Mouse (Mus musculus): ENCODE measurements around the gene Etv1.
"Not testable (repeated sequence)": the region's sequence is repeated elsewhere in the genome, so short reads cannot be mapped to it uniquely, and the experiment has no call there.

Gene Etv1

DNA sequence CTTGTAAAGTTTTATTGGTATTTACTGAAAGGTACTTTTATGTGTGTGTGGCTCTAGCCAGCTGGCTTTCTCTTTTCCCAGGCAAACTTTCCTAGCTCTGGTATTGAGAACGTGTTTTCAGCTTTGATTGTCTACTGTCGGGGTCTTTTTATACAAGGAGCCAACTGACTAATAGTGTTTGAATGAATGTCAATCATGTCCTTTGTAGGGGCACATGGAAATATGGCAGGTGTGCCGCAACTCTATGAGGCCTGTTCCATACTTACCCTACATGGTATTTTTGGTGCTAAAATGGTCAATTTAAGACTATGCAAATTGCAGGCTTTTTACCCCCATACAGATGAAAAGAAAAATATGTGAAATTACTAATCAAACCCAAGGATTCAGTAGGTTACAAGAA is 37.1 kb downstream of the Etv1 start:
- no peak for DNase-seq (ENCODE audit: low read depth, low spot score)

DNA sequence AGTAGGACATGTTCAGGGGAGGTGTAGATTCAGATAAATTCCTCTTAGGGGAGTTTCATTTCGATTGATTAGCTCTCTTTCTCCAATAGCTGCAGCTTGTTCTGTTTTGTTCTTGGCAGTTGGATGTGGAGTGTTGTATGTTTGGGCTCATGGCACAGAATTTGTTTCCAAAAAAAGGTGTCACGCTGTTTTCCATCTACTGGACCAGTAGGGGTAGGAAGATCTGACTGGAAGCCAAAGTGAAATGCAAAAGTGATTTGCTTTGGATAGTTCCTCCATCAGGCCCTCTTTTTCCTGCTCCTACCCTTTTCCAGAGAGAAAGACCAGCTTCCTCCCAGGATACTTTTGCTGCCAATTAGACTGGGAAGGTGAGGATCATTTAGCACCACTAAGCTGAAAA is 39.1 kb downstream of the Etv1 start:
- no peak for DNase-seq (ENCODE audit: low read depth, low spot score)

DNA sequence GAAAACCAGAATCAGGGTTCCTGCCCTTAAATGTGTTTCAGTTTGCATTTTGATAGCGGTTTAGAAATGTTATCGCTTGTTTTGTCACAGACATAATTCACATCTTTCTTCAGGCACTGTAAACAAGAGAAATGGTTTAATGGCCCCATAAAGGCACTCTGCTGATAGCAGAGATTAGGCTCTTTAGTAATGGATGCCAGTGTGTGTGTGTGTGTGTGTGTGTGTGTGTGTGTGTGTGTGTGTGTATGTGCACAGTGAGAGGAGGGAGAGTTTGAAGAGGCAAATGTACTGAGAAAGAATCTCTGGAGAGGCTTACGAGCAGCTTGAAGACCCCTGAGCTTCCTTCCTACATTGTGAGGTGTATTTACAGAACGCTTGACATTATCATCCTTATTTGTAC is 41.5 kb downstream of the Etv1 start:
- no peak for DNase-seq (ENCODE audit: low read depth, low spot score)

DNA sequence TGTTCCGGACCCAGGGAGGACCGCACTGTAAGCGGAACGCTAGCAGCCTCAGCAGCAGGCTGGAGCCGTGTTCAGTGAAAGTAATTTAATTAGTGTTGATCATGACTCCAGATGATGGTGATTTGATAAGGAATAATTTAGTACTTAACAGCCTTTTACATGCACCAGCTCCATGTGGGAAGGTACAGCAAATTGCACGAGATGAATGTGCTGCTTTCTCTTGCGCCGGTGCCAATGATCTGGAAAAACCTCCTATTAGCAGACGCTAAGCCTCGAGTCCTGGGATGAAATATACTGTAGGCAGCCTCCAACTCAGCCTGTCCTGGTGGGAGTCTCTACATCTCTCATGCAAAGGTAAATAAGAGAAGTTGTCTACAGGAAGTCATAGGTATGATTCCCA is 45.2 kb downstream of the Etv1 start:
- DNase-seq (ENCODE audit: low read depth, low spot score): no peak

DNA sequence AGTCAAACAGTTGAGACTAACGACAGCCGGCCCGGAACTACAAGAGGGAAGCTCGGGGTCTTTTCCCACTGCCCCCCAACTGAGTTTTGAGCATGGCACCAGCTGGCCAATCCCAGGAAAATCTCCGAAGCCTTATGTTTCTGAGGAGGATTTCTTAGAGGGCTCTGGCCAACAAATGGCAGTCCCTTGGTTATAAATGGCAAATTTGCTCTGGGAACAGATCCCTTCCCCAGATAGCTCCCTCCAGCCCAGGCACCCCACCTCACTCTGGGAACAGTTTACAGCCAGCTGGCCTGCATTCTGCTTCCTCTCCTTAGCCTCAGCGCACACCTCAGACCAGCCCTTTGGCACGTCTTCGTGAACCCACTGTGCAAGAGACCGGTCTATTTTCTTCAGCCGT is 53.8 kb downstream of the Etv1 start:
- no peak for DNase-seq (ENCODE audit: low read depth, low spot score)

DNA sequence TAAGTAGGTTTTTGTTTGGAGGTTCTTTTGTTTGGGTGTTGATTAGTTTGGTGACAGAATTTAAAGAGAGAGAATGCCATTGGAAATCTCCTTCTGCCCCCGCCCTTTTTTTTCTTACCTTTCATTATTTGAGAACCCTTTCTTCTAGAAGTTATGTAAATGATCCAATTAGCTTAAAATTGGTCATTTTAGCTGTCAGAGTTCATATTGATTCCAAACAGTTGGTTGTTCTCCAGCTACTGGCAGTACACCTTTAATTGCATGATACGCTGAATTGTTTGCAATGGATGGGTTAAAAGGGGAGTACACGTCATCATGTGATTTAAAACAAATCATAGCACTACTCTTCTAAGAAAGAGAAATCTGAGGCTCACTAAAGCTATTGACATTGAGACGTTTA is 55.4 kb downstream of the Etv1 start:
- no peak for DNase-seq (ENCODE audit: low read depth, low spot score)

DNA sequence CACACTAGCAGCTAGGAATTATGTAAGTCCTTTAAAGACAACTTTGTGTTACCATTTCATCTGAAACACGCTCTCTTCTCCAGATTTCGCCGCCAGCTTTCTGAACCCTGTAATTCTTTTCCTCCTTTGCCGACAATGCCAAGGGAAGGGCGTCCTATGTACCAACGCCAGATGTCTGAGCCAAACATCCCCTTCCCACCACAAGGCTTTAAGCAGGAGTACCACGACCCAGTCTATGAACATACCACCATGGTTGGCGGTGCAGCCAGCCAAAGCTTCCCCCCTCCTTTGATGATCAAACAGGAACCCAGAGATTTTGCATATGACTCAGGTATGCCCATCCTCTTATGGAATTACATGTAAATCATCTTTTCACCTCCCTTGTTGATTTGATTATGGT is 55.8 kb downstream of the Etv1 start:
- not testable (repeated sequence) for DNase-seq (ENCODE audit: low read depth, low spot score)

DNA sequence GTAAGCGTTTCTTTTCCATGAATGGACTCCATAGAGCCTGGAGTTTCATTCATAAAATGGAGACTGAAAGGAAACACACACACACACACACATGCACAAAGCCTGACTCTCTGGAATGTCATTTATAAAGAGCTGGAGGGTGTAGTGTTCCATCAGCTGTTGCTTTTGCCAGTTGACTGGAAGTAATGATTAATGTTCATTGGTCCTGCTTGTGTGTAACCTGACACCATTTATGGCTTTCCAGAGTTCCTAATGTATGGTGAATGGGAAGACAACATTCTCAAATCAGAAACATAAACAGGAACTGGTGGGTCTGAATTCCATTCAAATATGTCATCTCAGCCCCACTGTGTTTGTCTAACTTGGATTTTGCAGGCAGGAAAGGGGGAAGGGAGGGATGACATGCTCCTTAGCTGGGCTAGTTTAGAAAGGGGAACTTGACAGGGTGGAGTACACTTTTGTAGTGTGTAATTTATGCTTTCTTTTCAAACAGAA is 64.7 kb downstream of the Etv1 start:
- no peak for DNase-seq (ENCODE audit: low read depth, low spot score)

DNA sequence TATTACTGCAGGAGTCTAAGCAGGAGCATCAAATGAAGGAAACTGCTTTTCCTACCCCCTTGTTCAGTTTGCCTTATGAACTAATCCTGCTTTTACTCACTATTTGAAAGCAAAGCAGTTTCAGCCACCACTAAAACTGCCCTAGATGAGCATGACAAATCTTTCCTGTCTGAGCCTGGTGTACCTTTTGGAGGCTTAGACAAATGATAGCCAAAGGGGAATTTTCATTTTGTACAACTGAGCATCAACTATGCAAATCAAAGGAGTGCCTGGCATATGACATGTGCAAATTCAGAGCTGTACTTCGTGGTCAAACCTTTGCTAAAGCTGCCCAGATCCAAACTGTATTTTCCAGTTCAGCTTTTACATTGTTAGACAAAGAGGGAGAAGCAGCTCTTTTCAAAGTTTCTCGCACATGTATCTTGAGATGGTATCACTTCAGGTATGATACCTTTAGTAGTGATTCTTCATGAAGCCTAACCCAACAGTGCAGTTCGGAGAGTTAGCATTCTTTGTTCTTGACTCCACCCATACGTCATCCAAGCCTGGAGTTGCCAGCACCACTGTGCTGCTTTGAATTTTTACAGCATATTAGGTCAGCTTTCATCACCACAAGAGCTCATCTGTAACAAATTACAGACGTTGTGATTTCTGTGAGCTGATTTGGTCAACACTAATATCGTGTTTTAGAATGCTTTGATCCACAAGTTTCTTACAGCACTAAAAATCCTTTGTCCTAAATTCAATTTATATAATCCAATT is 68.5 kb downstream of the Etv1 start:
- no peak for DNase-seq (ENCODE audit: low read depth, low spot score)

DNA sequence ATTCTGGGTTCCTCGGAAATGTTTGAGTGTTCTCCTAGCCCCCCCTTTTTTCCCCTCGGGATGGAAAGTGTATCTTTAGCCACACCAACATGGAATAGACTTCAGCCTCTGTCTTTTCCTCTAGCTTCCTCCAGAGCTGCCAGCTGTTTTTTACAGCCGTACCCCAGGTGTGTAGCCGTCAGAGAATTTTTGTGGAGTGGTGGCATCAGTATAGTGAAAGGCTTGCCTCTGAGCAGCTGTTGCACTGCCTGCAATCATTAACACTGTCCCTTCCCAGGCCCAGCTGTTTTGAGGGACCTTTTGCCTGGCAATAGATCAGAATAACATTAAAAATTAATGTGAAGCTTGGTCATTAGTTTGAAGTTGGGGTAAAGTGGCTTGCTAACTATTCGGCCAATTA is 70.8 kb downstream of the Etv1 start:
- DNase-seq (ENCODE audit: low read depth, low spot score): no peak

DNA sequence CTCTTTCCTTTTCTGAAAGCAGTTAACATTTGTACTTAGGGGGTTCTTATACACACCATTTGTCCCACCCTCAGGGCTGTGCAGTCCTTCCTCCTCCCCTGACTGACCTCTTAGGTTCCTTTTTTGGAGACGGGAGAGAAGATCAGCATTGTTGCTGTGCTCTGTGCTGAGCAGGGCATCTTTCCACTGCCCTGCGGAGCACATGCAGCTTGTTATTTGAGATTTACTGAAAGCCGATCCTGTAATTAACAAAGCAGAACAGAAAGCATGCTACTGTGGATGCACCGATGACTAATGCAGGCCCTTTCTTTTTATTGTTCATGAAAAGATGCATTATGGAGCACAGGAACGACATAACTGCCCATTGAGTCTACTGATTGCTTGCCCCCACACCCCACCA is 75.1 kb downstream of the Etv1 start:
- DNase-seq (ENCODE audit: low read depth, low spot score): no peak

DNA sequence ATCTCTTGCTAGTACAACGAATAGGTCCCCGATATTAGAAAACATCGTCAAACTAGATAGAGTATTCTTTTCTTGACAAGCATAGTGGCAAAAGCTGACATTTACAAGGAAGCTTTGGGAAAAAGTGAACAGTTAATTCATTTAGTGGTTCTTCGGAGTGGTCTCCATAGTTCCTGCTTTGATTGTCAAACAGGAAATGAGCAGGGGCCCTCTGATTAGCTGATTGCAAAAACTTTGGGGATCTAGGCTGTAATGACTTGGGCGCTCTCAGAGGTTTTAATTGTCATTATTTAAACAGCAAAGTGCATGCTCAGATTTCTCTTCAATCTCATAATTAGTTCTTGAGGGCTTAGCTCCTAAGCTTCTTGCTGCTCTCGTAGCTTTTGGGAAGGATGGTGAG is 75.6 kb downstream of the Etv1 start:
- DNase-seq (ENCODE audit: low read depth, low spot score): no peak

DNA sequence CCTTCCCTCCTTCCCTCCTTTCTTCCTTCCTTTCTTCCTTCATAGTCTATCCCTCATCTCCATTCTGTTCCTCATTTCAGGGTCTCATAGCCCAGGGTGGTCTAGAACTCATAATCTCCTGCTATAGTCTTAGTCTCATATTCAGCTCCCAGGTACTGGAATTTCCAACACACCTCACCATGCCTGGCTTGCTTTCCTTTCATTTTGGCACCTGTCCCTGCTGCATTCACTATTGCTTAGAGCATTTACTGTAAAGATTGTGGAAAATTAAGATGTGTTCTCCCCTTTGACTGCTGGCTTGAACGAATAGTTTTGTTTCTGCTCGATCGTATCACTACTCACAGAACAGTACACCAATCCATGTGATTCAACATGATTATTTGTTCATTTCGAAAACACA is 80.5 kb downstream of the Etv1 start:
- no peak for DNase-seq (ENCODE audit: low read depth, low spot score)

DNA sequence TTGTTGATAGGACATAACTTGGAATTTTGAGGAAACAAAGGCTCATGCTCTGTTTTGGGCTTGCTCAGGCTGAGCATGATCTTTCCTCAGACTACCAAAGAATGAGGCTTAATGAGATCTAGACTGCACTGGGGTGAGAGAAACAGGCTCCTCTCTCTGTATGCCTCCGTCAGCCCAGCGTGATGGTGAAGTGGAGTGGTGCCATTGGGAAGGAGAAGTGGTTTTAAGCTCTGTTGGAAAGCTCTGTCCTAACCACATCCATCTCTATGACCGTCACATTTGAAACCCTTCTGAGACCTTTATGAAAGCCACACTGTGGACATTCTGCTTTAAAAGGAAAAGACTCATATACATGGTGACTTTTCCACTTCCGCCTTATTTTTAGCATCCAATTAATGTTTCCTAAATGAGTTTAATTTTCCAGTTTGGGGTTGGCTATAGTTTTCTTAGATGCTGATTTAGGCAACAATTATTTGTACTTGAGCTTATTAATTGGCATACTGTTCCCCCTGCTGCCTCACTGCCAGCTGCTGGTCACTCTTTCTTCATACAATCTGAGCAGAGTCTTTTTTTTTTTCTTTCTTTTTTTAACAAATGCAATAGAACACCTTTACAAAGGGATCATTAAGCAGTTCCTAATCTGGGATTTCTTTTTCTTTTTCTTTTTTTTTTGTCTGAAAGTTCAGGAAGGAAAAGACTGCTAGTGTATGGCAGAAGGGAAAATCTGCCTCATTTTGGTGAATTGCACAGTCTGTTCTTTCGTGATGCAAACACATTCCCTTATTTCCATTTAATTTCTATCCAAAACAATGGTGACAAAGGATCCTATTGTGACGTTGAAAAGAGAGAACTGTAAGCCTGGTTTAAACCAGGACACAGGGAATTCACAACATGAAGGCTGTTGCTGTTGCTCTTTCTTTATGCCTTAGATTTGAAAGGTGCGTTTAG is 81.3 kb downstream of the Etv1 start:
- DNase-seq (ENCODE audit: low read depth, low spot score): no peak

DNA sequence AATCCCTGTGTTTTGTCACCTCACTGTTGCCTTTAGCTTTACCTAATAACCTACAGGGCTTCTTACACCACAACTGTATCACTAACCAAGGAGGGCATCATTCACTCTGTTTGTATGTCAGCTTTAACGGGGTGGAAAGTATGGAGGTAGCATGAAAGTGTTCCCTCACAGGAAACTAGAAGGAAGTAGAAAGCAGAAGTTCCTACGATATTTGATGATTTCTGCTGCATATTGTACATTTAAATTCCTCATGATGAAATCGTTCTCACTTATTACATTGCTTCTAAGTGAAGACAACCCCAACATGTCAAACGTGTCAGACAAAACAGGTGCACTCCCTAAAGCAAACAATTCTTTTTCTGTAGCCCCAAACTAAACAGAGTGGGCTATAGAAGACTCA is 84.2 kb downstream of the Etv1 start:
- no peak for DNase-seq (ENCODE audit: low read depth, low spot score)

DNA sequence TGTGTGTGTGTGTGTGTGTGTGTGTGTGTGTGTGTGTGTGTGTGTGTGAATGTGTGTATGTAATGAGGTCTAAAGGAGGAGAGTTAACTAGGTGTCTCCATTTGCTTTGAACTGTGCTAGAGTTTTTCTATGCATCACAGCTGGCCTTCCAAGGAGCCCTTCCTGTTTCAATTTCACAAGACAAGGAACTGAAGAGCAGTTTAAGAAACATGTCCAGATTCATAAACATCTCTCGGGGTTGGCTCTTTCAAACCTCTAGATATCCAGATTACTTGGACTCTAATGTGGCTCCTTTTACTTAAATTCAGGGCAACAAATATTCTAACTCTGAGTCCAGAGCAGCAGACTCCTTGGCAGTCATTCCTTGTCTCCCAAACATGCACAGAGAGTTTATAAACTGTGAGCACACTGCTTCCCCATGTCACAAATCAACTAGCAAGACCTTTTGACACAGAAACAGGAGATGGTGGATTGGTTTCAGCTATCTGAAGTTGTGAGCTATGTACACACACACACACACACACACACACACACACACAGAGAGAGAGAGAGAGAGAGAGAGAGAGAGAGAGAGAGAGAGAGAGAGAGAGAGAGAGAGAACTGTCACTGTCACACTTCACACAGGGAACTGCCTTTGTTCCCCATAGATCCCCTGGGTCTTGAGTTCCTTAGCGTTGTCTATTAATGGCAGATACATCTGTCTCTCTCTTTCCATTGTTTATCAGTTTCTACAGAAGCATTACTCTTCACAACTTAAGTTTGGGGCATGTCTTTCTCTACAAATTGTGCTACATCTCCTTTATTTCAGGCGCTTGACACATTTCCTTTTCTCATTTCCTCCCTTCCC is 85.0 kb downstream of the Etv1 start:
- no peak for DNase-seq (ENCODE audit: low read depth, low spot score)

DNA sequence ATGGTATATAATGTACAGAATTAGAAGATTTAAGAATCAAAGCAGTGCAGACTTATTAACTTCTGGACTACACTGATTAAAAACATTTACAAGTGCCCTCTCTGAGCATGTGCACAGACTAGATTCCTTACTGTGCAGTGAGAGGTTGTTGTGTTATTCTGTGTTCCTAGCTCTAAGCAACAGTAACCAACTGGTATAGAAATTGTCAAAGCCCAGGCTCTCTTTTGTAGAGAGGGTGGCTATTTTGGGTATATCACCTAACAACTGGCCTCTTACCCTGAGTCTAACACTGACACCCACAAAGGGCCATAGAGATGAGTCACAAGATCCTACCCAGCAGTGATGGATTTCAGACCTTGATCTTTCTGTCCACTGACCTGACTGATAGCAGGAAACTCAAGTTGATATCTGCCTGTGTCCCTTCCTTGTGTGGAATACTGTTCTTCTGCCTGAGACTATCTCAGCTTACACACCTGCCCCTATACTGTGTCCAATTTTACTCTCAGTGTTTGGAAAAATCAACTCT is 95.4 kb downstream of the Etv1 start:
- no peak for DNase-seq (ENCODE audit: low read depth, low spot score)

DNA sequence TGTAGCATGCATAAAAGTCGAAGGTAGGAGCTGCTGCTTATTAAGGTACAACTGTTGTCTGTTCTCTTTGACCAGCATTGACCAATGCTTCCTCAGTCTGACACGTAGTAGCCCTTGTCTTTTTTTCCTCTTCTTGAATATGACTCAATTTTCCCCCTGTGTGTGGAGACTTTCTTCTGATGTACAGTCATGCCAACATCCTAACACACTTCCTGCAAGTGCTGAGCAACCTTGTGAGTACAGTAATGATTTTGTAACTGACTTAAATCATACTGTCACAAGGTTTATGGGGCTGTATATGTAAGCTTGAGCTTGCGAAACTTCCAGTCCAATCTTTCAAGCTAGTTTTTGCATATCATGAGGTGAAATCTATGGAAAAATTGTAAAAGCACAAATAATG is 125.3 kb downstream of the Etv1 start:
- DNase-seq (ENCODE audit: low read depth, low spot score): no peak

DNA sequence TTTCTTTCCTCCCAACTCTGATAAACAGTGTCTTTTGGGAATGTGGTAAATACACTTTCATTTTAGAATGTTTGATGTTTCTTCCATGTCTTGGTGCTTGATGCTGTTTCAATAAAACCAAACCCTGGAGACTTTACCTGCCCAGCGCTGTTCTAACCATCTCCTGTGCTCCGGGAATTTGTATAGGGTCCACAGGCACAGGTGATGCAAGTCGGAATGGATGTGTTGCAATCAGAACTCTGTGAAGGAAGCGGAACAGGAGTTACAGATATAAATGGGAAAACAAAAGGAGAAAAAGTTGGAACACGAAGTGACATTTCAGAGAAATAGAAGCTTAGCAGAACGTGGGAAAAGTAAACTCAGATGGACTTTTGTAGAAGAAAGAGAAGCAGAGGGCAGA is 127.1 kb downstream of the Etv1 start:
- DNase-seq (ENCODE audit: low read depth, low spot score): no peak

DNA sequence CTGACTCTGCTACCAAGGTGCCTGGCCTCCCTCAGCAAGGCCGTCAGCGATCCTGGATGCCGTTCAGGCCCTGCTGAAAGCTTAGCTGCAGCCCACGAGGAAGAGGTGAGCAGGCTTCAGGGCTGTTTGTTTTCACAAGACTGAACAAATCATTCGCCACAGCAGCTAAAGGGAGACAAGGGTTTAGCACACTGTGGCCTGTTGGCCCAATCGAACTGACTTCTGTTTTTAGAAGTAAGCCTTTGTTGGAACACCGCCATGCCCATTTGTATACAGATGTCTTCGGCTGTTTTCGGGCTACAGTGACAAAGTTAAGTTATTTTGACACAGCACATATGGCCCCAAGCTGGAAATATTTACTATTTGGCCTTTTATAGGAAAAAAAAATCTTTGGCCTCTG is 127.6 kb downstream of the Etv1 start:
- no peak for DNase-seq (ENCODE audit: low read depth, low spot score)

DNA sequence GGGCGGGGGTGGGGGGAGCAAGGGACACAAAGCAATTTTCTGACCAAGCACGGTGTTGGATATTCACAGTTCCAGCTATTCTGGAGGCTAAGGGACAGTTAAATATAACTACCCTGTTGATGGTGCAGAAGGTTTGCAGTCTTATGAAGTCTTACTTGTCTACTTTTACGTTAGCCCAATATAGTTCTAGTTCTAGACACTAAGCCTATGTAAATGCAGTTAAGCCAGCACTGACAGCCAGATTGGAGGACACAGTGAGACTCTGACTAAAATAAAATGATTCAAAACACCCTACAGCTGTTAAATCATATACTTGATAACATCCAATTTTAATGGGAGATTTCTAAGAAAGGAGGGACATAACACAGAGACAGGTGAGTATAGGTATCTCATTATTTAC is 129.8 kb downstream of the Etv1 start:
- no peak for DNase-seq (ENCODE audit: low read depth, low spot score)

Data from ES-CJ7 (cell line).